Mouse (Mus musculus) hindbrain, embryonic 13.5 days (tissue): ENCODE measurements around the gene Egfem1. TPM values are rescaled to one million over a fixed set of nuclear protein-coding genes. Genes with fewer than 3 reads are reported as not detected.

Source experiments
- microRNA counts: library from miRNA; unstranded; fragments of <30 nt; microRNA quantifications from one replicate; lab custom pipeline; 2016
- microRNA-seq: library from miRNA; unstranded; fragments of <30 nt; microRNA quantifications from one replicate; pipeline ENCODE4, GENCODE M21; 2016
- polyA plus RNA-seq: library from polyadenylated mRNA; unstranded; fragments of >200 nt; fragmentation: Nextera tagmentation; extraction: Ambion mirVana; gene quantifications from 2 replicates; pipeline ENCODE4 v1.2.1, GENCODE M21; 2015

Gene Egfem1
- polyA plus RNA-seq, 1 experiment from 2014 or later, result 5.1 TPM

MicroRNAs within 50 kb of the gene (microRNA counts, 519-probe panel; counts per million panel counts)
- microRNA mmu-miR-551b (lab: Ali Mortazavi, UCI), result 2,846 counts per million, percentile 29 among the panel's probes with 10 or more counts

Small RNAs within 50 kb of the gene (microRNA-seq; reads per million reads assigned to microRNA genes)
- gene Mir21b (not detected), gene Mir551b (22.3 reads per million, percentile 31 among the genes with 10 or more reads in this experiment)

Other genes with a start within 250 kb of the Egfem1 start
- not detected in 2 replicates for gene Gm1527, start 189.4 kb upstream of the Egfem1 start, polyA plus RNA-seq